Mouse (Mus musculus) liver, postnatal 0 days (tissue): ENCODE results near the gene Zfp467.

Source experiments
- CTCF ChIP-seq: sonication (generic); IDR thresholded peaks from 2 replicates; pipeline ENCODE4 v1.5.1; 2016; ENCODE audit warnings: antibody characterized with exemption, low read depth
- EP300 ChIP-seq: IDR thresholded peaks from 2 replicates; pipeline ENCODE4 v1.6.1; 2016; ENCODE audit warnings: antibody characterized with exemption, low read depth, mild to moderate bottlenecking

GRCm38 (mm10) chr6:48412662-48413061 is 33.0 kb downstream of the Zfp467 start:
- TF ChIP-seq CTCF (no peak), EP300 (no peak)
